Mouse (Mus musculus) right cerebral cortex, postnatal 10 days (tissue): ENCODE measurements at regions not wholly inside any gene's neighbourhood (a gene's known extent, or its start where the extent isn't known, plus 50 kb on each side); places are given as distances from the start of the nearest gene placed in this dataset.

Source experiments
- DNase-seq, 2 experiments: peaks; one replicate each; pipeline ENCODE4 v3.0.0; 2021; ENCODE audit warnings: low spot score in 2 of 2

- peak in 1 of 2 experiments; percentile 51 for DNase-seq
Measured at GRCm38 (mm10) chr9:13905086-13905669, 77.7 kb downstream of the Fam76b start.

GRCm38 (mm10) chr9:13906736-13907135 is 79.2 kb downstream of the Fam76b start:
- no peak for DNase-seq

- no peak for DNase-seq
Measured at GRCm38 (mm10) chr9:13909604-13910003, 82.1 kb downstream of the Fam76b start.

GRCm38 (mm10) chr9:13910091-13910490 is 82.6 kb downstream of the Fam76b start:
- no peak for DNase-seq

- DNase-seq, result no peak
Measured at GRCm38 (mm10) chr9:13913459-13913858, 85.9 kb downstream of the Fam76b start.

GRCm38 (mm10) chr9:13914131-13914530 is 86.6 kb downstream of the Fam76b start:
- DNase-seq, result no peak

GRCm38 (mm10) chr9:13914847-13915246 is 87.3 kb downstream of the Fam76b start:
- DNase-seq, result no peak

- DNase-seq, result no peak
Measured at GRCm38 (mm10) chr9:13916837-13917236, 89.3 kb downstream of the Fam76b start.

- DNase-seq, result peak in 1 of 2 experiments; percentile 77
Measured at GRCm38 (mm10) chr9:13918606-13919202, 91.2 kb downstream of the Fam76b start.

GRCm38 (mm10) chr9:13919739-13920410 is 92.4 kb downstream of the Fam76b start:
- DNase-seq, result no peak

- DNase-seq, result no peak
Measured at GRCm38 (mm10) chr9:13920623-13921022, 93.1 kb downstream of the Fam76b start.

GRCm38 (mm10) chr9:13932001-13932508 is 104.5 kb downstream of the Fam76b start:
- no peak for DNase-seq

- no peak for DNase-seq
Measured at GRCm38 (mm10) chr9:13933404-13933803, 105.9 kb downstream of the Fam76b start.

GRCm38 (mm10) chr9:13937301-13937700 is 109.8 kb downstream of the Fam76b start:
- DNase-seq, result no peak

GRCm38 (mm10) chr9:13946519-13946918 is 119.0 kb downstream of the Fam76b start:
- no peak for DNase-seq

- no peak for DNase-seq
Measured at GRCm38 (mm10) chr9:13952157-13952556, 124.6 kb downstream of the Fam76b start.

- DNase-seq, result no peak
Measured at GRCm38 (mm10) chr9:13963140-13963763, 135.7 kb downstream of the Fam76b start.

- no peak for DNase-seq
Measured at GRCm38 (mm10) chr9:13963796-13964195, 136.3 kb downstream of the Fam76b start.

- DNase-seq, result no peak
Measured at GRCm38 (mm10) chr9:13964256-13964655, 136.7 kb downstream of the Fam76b start.

GRCm38 (mm10) chr9:13966212-13966611 is 138.7 kb downstream of the Fam76b start:
- no peak for DNase-seq

- peak; percentile 37 to 39 for DNase-seq
Measured at GRCm38 (mm10) chr9:13969262-13969661, 141.7 kb downstream of the Fam76b start.

GRCm38 (mm10) chr9:13973600-13973999 is 146.1 kb downstream of the Fam76b start:
- DNase-seq, result no peak
